Mouse (Mus musculus) embryo, embryonic 10 days (tissue): ENCODE results near the gene Slc7a5.

ENCODE experiments used
- DNase-seq: peaks from one replicate; pipeline ENCODE4 v3.0.0-alpha.2; 2015; ENCODE audit warnings: low spot score

Gene Slc7a5

GRCm38 (mm10) chr8:121880818-121881217 is 26.7 kb downstream of the Slc7a5 start:
- DNase-seq: no peak

- no peak for DNase-seq
Observed at GRCm38 (mm10) chr8:121879712-121880111, 27.8 kb downstream of the Slc7a5 start.

- no peak for DNase-seq
Observed at GRCm38 (mm10) chr8:121877828-121878480, 29.5 kb downstream of the Slc7a5 start.

GRCm38 (mm10) chr8:121877212-121877611 is 30.3 kb downstream of the Slc7a5 start:
- DNase-seq: no peak

GRCm38 (mm10) chr8:121875517-121875916 is 32.0 kb downstream of the Slc7a5 start:
- no peak for DNase-seq

GRCm38 (mm10) chr8:121875045-121875444 is 32.4 kb downstream of the Slc7a5 start:
- no peak for DNase-seq

GRCm38 (mm10) chr8:121874031-121874430 is 33.5 kb downstream of the Slc7a5 start:
- DNase-seq: peak; percentile 72

GRCm38 (mm10) chr8:121871833-121872440 is 35.6 kb downstream of the Slc7a5 start:
- DNase-seq: no peak

- DNase-seq: no peak
Observed at GRCm38 (mm10) chr8:121870190-121870589, 37.3 kb downstream of the Slc7a5 start.

GRCm38 (mm10) chr8:121868896-121869295 is 38.6 kb downstream of the Slc7a5 start:
- no peak for DNase-seq

- DNase-seq: no peak
Observed at GRCm38 (mm10) chr8:121868196-121868595, 39.3 kb downstream of the Slc7a5 start.

GRCm38 (mm10) chr8:121865356-121865755 is 42.1 kb downstream of the Slc7a5 start:
- peak; percentile 53 for DNase-seq

- no peak for DNase-seq
Observed at GRCm38 (mm10) chr8:121861806-121862548, 45.5 kb downstream of the Slc7a5 start.

GRCm38 (mm10) chr8:121861276-121861675 is 46.2 kb downstream of the Slc7a5 start:
- peak; percentile 10 for DNase-seq

- DNase-seq: no peak
Observed at GRCm38 (mm10) chr8:121857747-121858146, 49.7 kb downstream of the Slc7a5 start.

GRCm38 (mm10) chr8:121857331-121857730 is 50.2 kb downstream of the Slc7a5 start:
- no peak for DNase-seq

GRCm38 (mm10) chr8:121856071-121856746 is 51.3 kb downstream of the Slc7a5 start:
- no peak for DNase-seq

- DNase-seq: no peak
Observed at GRCm38 (mm10) chr8:121853586-121853985, 53.9 kb downstream of the Slc7a5 start.

GRCm38 (mm10) chr8:121852464-121852863 is 55.0 kb downstream of the Slc7a5 start:
- no peak for DNase-seq

- no peak for DNase-seq
Observed at GRCm38 (mm10) chr8:121851716-121852115, 55.8 kb downstream of the Slc7a5 start.

- DNase-seq: peak; percentile 98
Observed at GRCm38 (mm10) chr8:121850821-121851470, 56.5 kb downstream of the Slc7a5 start.

GRCm38 (mm10) chr8:121850436-121850820 is 57.1 kb downstream of the Slc7a5 start:
- peak; percentile 13 for DNase-seq
